Mouse (Mus musculus): ENCODE measurements at regions not wholly inside any gene's neighbourhood (a gene's known extent, or its start where the extent isn't known, plus 50 kb on each side); places are given as distances from the start of the nearest gene placed in this dataset.

GRCm38 (mm10) chr15:50246418-50247186 is 3638.1 kb upstream of the Gm7489 start:
- no peak for TF ChIP-seq NANOG (IDR thresholded peaks at IDR 0.05; ENCODE audit: borderline replicate concordance, low read length)
- TF ChIP-seq POU5F1 (IDR thresholded peaks at IDR 0.05; ENCODE audit: borderline replicate concordance, low read length): no peak
- TF ChIP-seq CTCF (conservative IDR thresholded peaks at IDR 0.05; ENCODE audit: low read length): no peak
- H3K27me3 ChIP-seq (ENCODE audit: insufficient read depth, low read length): no peaks in the 10 kb centered on the region
- H3K36me3 ChIP-seq (ENCODE audit: insufficient read depth, low read length): no peaks in the 10 kb centered on the region
- no peak overlapping the region for H3K4me3 ChIP-seq (replicated peaks; ENCODE audit: low read length)
- H3K4me1 ChIP-seq (replicated peaks; ENCODE audit: low read depth, low read length): no peaks in the 10 kb centered on the region; the same call in 1 of the 2 replicates
- H3K9me3 ChIP-seq (ENCODE audit: low read length): no peaks in the 10 kb centered on the region

DNA sequence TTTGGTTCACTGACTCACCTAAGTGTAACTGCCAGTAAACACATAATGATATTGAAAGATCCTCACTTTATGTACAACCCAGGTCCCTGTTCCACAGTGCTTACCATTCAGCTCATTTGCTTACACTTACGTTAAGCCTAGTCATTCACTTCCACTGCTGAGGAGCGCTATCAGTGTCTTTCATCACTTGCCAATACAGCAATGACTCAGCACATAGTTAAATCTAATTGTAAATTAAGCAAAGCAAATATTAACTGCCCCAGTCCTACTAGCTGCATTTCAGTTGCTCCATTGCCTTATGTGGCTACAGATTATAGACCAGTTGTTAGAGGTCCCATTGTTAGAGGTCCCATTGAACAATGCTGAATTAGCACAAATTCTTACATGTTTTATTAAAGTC is 3624.6 kb upstream of the Gm7489 start:
- Histone ChIP-seq H3K4me1 (replicated peaks; ENCODE audit: low read depth, low read length) (no peaks in the 10 kb centered on the region), H3K4me3 (replicated peaks; ENCODE audit: low read length) (no peak overlapping the region), H3K36me3 (ENCODE audit: insufficient read depth, low read length) (no peaks in the 10 kb centered on the region), H3K27me3 (ENCODE audit: insufficient read depth, low read length) (no peaks in the 10 kb centered on the region), H3K9me3 (ENCODE audit: low read length) (no peaks in the 10 kb centered on the region)
- TF ChIP-seq CTCF (conservative IDR thresholded peaks at IDR 0.05; ENCODE audit: low read length) (no peak), POU5F1 (IDR thresholded peaks at IDR 0.05; ENCODE audit: borderline replicate concordance, low read length) (no peak), NANOG (IDR thresholded peaks at IDR 0.05; ENCODE audit: borderline replicate concordance, low read length) (no peak)

GRCm38 (mm10) chr15:50261245-50261872 is 3623.3 kb upstream of the Gm7489 start:
- no peaks in the 10 kb centered on the region for H3K9me3 ChIP-seq (ENCODE audit: low read length)
- H3K36me3 ChIP-seq (ENCODE audit: insufficient read depth, low read length): no peaks in the 10 kb centered on the region
- TF ChIP-seq CTCF (conservative IDR thresholded peaks at IDR 0.05; ENCODE audit: low read length) (peak; percentile 87), NANOG (IDR thresholded peaks at IDR 0.05; ENCODE audit: borderline replicate concordance, low read length) (no peak), POU5F1 (IDR thresholded peaks at IDR 0.05; ENCODE audit: borderline replicate concordance, low read length) (no peak)
- no peak overlapping the region for H3K4me3 ChIP-seq (replicated peaks; ENCODE audit: low read length)
- no peaks in the 10 kb centered on the region for H3K4me1 ChIP-seq (replicated peaks; ENCODE audit: low read depth, low read length)
- no peaks in the 10 kb centered on the region for H3K27me3 ChIP-seq (ENCODE audit: insufficient read depth, low read length)

- TF ChIP-seq CTCF (conservative IDR thresholded peaks at IDR 0.05; ENCODE audit: low read length) (no peak), POU5F1 (IDR thresholded peaks at IDR 0.05; ENCODE audit: borderline replicate concordance, low read length) (no peak), NANOG (IDR thresholded peaks at IDR 0.05; ENCODE audit: borderline replicate concordance, low read length) (no peak)
- Histone ChIP-seq H3K27me3 (ENCODE audit: insufficient read depth, low read length) (no peaks in the 10 kb centered on the region), H3K36me3 (ENCODE audit: insufficient read depth, low read length) (no peaks in the 10 kb centered on the region), H3K4me1 (replicated peaks; ENCODE audit: low read depth, low read length) (no peaks in the 10 kb centered on the region), H3K9me3 (ENCODE audit: low read length) (no peaks in the 10 kb centered on the region), H3K4me3 (replicated peaks; ENCODE audit: low read length) (no peak overlapping the region)
Observed at GRCm38 (mm10) chr15:50267542-50267941, 3617.2 kb upstream of the Gm7489 start.

DNA sequence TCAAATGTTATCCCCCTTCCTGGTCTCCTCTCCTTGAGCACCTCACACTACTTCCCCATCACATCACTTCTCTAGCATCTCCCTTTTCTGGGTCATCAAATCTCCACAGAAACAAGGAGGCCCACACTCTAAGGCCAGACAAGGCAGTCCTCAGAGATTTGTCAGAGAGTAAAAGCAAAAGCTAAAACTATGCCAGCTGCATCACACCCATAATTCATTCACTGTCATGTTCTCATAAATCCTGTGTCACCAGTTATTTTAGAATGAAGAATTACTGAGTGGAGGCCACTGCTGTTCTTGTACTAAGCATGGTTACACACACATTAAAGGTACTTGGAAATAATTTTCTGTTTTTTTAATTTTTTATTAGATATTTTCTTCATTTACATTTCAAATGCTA is 3613.1 kb upstream of the Gm7489 start:
- Histone ChIP-seq H3K4me1 (replicated peaks; ENCODE audit: low read depth, low read length) (no peaks in the 10 kb centered on the region), H3K27me3 (ENCODE audit: insufficient read depth, low read length) (no peaks in the 10 kb centered on the region), H3K4me3 (replicated peaks; ENCODE audit: low read length) (no peak overlapping the region), H3K36me3 (ENCODE audit: insufficient read depth, low read length) (no peaks in the 10 kb centered on the region), H3K9me3 (ENCODE audit: low read length) (no peaks in the 10 kb centered on the region)
- TF ChIP-seq NANOG (IDR thresholded peaks at IDR 0.05; ENCODE audit: borderline replicate concordance, low read length) (no peak), CTCF (conservative IDR thresholded peaks at IDR 0.05; ENCODE audit: low read length) (no peak), POU5F1 (IDR thresholded peaks at IDR 0.05; ENCODE audit: borderline replicate concordance, low read length) (no peak)

- no peak overlapping the region for H3K4me3 ChIP-seq (replicated peaks; ENCODE audit: low read length)
- no peaks in the 10 kb centered on the region for H3K9me3 ChIP-seq (ENCODE audit: low read length)
- H3K4me1 ChIP-seq (replicated peaks; ENCODE audit: low read depth, low read length): no peaks in the 10 kb centered on the region
- TF ChIP-seq POU5F1 (IDR thresholded peaks at IDR 0.05; ENCODE audit: borderline replicate concordance, low read length) (no peak), NANOG (IDR thresholded peaks at IDR 0.05; ENCODE audit: borderline replicate concordance, low read length) (no peak), CTCF (conservative IDR thresholded peaks at IDR 0.05; ENCODE audit: low read length) (no peak)
- no peaks in the 10 kb centered on the region for H3K27me3 ChIP-seq (ENCODE audit: insufficient read depth, low read length)
- H3K36me3 ChIP-seq (ENCODE audit: insufficient read depth, low read length): no peaks in the 10 kb centered on the region
Observed at GRCm38 (mm10) chr15:50282576-50282975, 3602.1 kb upstream of the Gm7489 start.

DNA sequence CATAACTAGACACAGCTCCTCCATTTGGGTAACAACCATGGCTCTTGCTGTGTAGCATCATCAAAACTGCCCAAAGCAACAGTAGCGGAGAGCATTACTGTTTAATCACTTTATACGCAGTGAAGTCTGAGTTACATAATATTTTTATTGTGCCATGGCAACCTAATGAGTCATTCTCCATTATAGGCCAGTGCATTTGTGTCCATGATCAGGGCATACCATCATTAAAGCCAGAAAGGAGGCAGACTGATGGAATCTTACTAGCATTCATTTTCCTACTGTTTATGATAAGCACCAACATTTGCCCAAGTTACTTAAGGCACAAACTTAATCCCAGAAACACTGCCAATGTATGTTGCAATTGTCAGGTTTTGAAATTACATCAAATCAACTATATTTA is 3601.2 kb upstream of the Gm7489 start:
- no peaks in the 10 kb centered on the region for H3K36me3 ChIP-seq (ENCODE audit: insufficient read depth, low read length)
- H3K9me3 ChIP-seq (ENCODE audit: low read length): no peaks in the 10 kb centered on the region
- no peaks in the 10 kb centered on the region for H3K4me1 ChIP-seq (replicated peaks; ENCODE audit: low read depth, low read length)
- no peak overlapping the region for H3K4me3 ChIP-seq (replicated peaks; ENCODE audit: low read length)
- no peaks in the 10 kb centered on the region for H3K27me3 ChIP-seq (ENCODE audit: insufficient read depth, low read length)
- TF ChIP-seq POU5F1 (IDR thresholded peaks at IDR 0.05; ENCODE audit: borderline replicate concordance, low read length): no peak
- TF ChIP-seq NANOG (IDR thresholded peaks at IDR 0.05; ENCODE audit: borderline replicate concordance, low read length): no peak
- TF ChIP-seq CTCF (conservative IDR thresholded peaks at IDR 0.05; ENCODE audit: low read length): no peak

DNA sequence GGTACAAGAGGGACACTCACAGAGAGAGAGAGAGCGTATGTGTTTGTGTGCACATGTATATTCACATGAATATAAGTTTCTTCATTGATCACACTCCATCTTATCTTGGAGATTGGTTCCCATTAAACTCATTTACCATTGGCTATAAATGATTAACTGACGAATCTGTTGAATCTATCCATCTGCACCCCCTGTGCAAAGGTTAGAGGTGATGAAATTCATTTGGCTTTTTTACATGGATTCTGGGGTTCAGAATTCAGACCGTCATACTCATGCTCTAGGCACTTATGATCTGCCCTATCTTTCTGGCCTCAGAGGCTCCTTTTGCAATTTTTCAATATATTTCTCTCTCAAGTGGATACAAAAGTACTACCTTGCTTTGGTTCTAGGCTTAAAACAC is 3582.9 kb upstream of the Gm7489 start:
- no peaks in the 10 kb centered on the region for H3K36me3 ChIP-seq (ENCODE audit: insufficient read depth, low read length)
- no peaks in the 10 kb centered on the region for H3K9me3 ChIP-seq (ENCODE audit: low read length)
- TF ChIP-seq NANOG (IDR thresholded peaks at IDR 0.05; ENCODE audit: borderline replicate concordance, low read length) (no peak), POU5F1 (IDR thresholded peaks at IDR 0.05; ENCODE audit: borderline replicate concordance, low read length) (no peak), CTCF (conservative IDR thresholded peaks at IDR 0.05; ENCODE audit: low read length) (no peak)
- H3K27me3 ChIP-seq (ENCODE audit: insufficient read depth, low read length): no peaks in the 10 kb centered on the region
- no peaks in the 10 kb centered on the region for H3K4me1 ChIP-seq (replicated peaks; ENCODE audit: low read depth, low read length)
- no peak overlapping the region for H3K4me3 ChIP-seq (replicated peaks; ENCODE audit: low read length)

Measured in E14TG2a.4 (cell line).